Mouse (Mus musculus) embryo, embryonic 9.5 days (tissue): ENCODE data around the gene 1810010D01Rik.

Source experiments
- DNase-seq: peaks from one replicate; pipeline ENCODE4 v3.0.0-alpha.2; 2017; ENCODE audit errors: extremely low spot score

Gene 1810010D01Rik

DNA sequence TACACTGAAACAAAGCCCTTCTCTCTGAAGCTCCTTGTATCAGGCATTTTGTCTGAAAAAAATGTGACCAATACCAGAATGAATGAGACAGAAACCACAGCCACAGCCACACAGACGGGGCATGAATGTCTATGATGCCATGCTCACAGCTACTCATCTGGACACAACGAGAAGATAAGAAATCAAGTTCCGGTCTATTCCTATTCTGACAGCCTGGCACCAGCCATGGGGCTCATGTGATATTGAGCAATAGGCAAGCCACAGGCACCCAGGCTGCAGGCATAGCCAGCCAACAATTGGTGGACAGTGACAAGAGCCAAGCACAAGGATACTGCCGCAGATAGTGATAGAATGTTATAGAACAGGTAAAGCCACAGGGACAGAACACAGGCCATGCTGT, 7.6 kb upstream of the 1810010D01Rik start:
- DNase-seq = no peak

DNA sequence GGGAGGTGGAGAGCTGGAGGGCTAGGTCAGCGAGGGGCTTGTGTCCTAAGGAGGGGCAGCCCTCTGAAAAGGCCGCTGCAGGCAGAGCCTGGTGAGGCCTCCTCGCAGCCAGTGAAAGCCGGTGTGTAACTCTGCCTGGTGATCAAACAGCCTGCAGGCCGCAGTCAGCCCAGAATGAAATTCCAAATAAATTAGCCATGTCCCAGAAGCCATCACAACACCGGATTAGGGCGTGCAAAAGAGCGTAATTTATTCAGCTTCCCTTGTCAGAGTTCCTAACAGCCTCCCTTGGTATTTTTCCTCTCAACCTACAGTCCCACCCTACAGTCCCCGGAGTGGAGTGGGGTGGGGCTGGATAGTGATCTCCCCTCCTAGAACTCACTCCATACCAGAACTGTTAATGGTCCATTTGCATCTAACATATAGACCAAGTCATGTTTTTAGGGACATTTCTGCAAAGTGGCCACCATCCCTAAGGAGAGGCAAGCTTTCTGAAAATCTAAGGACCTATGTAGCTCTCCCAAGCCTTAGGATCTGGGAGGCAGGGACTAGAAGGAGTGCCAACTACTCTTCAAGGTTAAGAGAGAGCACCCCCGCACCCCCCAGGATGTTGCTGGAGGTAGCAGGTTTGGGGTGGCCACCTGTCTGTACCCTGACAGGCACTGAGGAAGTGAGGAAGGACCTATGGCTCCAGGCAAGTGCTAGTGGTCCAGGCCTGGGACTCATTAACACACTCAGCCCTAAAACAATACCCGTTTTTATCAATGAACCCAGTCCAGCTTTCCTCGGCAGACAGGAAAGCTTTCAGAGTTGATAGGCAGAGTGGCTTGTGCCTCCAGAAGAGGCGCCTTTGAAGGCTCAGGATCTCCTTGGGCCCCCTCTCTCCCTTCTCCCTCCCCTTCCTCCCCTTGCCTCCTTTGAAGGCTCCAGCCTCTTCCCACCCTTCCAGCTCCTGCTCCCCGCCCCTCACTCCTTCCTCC, 4.1 kb upstream of the 1810010D01Rik start:
- DNase-seq = peak; percentile 60

DNA sequence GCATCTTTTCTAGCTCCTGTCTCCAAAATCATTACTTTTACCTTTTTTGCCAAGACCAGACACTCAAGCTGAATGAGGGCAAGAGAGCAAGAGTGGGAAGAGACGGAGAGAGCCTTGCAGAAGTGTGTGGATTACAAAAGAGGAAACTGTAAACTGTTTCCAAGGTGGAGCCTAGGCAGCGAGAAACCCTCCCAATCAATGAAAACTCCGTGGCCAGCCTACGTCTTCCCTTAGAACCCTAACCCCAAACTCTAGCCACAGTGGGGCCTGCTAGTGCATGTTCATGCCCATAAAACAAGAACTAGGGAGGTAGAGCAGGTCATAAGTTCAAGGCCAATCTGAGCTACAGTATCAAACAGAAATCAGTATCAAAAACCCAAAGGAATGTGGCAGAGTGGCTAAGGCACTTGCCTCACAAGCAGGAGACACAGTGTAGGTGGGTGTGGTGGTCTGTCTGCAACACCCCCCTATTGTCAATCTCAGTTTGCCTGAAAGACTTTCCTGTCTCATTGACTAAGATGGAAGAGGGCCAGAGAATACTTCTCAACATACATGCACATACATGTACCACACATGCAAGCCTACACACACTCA, 2.7 kb upstream of the 1810010D01Rik start:
- DNase-seq = no peak

DNA sequence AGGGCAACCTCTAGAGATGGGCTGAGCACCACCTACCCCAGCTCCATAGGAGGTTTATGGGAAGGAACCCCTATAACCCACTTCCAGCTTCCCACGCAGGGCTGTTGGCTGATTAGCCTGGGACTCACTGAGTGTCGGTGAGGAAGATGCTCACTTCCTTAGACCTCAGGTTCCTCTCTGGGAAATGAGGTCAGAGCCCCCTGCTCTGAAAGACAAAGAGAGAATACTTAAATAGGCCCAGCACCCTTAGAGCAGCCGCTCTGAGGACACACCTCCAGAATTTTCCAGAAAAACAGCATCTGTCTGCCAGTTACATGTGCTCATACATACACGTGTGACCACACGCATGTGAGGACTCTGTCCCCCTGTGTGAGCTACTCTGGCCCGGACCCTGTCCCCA, 1.1 kb downstream of the 1810010D01Rik start:
- no peak for DNase-seq

DNA sequence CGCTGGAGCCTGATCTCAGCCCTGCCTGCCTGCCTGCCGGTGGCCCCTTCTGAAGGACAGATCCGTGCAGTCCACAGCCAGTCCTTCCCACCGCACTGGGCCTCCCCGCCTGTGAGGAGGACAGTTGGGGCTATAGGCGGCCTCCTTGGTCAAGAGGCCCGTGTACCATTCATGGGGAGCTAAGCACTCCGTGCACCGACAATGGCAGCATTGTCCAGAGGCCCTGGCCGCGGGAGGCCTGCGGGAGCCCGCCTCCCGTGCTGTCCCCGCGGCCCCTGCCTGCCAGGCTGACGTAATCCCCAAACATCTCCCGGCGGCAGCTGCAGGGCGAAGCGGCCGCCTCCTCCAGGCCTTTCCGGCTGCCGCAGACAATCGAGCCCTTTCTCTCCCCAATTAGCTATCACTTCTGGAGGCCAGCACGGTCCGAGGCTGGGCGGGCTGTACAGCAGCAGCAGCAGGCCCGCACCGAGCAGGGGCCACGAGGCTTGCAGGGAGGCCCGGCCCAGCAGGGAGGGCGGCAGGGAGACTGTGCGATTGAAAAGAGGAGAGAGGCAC, 1.8 kb downstream of the 1810010D01Rik start:
- DNase-seq = peak; percentile 88

DNA sequence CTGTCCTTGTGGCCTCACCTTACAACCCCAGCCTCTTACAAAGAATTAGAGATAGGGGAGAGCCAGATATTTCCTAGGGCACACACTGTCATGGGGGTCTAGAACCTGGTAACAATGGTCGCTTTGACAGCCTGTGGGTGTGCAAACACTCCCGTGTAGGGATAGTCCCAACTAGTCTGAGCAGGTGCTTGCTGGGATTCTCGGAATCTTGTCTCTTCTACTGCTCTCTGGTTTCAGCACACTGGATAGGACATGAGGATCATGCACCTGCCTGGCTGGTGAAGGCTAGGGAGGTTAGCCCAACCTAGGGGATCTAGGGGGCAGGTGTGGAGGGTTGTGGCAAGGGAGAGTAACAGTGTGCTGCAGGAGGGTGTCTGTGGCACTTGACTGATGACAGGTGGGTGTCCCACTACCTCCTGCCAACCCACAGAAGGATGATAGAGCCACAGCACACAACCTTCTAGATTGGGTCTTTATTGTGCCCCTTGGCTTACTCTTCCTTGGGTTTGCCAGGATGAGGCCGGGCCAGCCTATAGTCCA, 2.5 kb downstream of the 1810010D01Rik start:
- no peak for DNase-seq

DNA sequence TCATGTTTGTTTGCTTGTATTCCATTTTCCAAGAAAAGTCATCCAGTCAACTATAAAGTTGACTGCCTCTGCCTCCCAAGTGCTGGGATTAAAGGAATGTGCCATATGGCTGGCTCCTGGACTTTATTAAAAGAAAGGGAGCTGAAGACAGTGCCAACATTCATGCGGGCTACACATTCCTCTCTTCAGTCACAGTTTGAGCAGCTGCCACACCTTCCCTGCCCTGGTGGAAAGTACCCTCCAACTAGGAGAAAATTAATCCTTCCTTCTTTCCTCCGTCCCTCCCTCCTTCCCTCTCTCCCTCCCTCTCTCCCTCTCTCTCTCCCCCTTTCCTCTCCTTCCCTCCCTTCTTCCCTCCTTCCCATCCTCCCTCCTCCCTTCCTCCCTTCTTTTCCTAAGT, 8.2 kb downstream of the 1810010D01Rik start:
- no peak for DNase-seq

DNA sequence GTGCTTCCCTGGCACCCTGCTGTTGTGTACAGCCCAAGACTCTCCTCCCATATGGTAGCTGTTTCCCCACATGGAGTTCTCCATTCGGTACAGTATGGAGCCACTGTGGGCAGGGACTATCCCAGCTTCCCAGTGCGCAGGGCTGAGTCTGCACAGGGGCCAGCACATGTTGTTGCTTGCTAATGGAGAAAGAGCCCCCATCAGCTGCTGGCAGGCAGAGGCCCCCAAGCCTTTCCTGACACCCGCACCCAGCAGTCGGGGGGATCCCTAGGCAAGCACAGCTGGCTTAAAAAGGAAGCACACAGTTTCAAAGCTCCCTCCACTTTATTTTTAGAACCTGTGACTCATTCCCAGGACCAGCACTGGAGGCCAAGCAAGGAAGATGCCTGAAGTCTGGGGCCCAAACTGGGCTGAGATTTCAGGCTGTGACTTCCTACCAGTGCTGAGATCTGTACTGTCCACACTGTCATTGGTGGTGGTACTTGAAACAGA, 9.7 kb downstream of the 1810010D01Rik start:
- no peak for DNase-seq

DNA sequence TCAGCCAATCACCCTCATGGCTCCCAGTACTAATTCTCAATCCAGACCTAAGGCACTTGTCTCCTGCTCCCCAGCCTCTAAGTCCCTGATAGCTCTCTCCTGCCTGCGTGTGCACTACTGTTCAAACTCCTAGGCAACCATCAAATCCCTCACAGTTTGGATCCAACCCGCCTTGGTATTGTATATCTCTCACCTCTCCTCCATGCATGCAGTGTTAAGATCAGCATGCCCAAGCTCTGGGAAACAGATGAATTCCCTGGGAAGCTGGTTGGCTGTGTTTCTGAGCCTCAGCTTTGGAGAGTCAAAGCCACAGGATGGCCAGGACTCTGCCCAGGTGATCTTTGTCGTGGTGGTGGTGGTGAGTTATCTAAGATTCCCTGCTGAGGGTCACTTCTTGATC, 10.2 kb downstream of the 1810010D01Rik start:
- no peak for DNase-seq

DNA sequence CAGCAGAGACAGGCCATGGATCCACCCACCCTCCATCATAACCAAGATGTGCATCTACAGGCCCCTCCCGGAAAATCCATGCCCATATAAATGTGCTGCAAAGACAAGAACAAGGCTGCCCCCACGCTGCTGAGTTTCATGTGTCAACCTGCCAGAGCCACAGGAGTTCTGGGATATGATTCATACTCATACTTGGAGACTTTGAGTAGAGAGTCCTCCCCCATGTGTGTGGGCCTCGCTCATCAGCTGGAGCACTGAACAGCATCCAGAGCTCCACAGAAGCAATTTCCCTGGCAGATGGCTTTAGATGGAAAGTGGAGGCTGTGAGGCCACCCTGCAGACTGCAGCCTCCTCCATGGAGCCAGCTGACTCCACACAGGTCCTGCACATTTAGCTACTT, 10.9 kb downstream of the 1810010D01Rik start:
- no peak for DNase-seq

DNA sequence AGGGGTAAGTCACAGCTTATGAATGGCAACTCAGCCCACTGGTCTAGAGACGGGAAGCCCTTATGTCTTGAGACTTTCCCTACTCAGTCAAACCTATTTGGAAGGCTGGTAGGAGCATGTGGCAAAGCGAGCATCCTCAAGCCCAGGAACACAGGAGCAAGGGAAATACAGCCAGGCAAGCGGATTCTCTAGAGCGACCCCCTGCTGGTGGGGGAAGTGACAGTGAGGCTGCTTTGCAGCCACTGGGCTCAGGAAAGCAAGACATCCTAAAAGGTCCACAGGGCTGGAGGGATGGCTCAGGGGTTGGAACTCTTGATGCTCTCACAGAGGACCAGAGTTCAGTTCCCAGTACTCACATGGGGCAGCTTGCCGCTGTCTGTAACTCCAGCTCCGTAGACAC, 11.6 kb downstream of the 1810010D01Rik start:
- no peak for DNase-seq

DNA sequence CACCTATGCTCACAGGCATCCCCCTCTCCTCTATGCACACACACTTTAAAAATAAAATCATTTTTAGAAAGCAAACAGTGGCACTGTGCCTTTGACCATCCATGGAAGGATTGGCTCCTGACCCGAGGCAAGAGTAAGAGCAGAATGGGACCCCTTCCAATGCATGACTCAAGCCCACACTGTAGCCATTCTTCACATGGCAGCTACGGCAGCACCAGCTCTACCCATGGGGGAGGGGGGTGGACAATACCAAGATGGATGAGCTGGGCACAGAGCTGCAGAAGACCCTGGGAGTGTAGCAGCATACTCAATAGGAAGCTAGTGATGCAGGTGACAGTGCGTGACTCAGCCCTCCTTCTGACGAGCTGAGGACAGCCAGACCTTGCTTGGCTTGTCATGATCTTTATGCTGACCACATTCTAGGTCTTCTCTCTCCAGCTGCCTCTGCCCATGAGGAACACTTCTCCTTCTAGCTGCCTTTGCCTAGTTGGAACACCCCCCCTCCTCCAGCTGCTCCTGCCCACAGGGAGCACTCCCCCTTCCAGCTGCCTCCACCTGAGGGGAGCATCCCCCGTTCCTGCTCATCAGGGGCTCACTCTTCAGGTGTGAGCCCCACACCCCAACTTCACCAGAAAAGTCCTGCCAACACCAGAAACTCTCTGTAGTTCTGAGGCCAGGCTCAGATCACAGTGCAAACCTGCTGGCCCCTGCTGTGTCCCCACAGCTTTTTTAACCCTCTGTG, 12.6 kb downstream of the 1810010D01Rik start:
- DNase-seq = no peak

DNA sequence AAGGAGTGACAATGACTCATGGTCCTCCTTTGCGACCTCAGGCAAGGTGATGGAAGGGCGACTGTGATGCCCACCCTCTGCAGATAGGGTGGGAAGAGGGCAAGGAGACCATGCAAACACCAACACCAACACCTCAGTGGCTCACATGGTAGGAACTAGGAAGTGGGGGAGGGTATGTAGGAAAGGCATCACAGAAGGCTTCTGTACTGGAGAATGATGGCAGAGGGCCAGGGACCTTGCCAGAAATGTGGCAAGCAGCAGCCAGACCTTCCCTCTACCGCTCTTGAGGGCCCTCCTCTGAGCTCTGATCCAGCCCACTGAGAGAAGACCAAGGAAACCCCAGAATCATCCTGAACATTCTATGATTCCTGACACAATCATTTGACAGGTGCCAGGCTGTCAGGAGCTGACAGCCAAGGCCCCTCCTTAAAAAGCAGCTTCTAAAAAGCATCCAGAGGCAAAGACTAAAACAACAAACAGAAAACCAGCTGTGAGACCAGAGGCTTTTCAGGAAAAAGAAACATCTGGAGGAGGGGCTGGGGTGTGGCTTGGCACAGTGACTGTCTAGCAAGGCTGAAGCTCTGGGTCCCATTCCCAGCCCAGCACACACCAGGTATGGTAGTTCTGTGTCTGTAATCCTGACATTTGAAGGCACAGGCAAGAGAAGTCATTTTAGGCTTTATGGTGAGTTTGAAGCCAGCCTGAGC, 13.3 kb downstream of the 1810010D01Rik start:
- no peak for DNase-seq

DNA sequence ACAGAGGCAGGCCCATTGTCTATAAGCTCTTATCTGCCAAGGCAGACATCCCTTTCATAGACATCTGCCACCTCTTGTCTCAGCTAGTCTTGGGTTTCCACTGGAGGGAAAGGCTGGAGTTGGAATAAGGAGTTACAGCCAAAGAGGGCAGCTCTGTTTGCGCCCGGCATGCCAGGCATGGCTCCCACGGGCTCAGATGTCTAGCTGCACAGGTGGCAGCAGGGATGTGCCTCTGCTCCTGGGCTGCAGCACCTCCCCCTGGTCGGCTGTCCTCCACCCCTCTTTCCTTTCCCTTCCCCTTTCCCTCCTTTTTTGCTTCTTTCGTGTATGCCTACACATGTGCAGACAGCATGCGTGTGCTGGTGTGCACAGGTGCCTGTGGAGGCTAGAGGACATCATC, 15.1 kb downstream of the 1810010D01Rik start:
- no peak for DNase-seq

DNA sequence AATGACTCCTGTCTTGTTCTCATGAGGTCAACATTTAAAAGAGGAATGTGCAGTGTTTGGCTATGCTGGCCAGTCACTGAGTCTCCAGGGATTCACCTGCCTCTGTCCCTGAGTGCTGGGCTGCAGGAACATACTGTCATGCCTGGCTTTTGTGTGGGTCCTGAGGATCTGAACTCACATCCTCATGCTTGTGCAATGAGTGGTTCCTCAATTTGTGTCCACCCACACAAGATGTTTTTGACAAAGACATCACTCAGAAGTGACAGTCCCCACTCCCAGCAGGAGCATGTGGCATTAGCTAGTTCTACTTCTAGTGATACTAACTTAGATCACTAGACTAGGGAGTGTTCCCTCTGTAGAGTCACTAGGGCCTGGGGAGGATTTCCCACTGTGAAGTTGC, 17.4 kb downstream of the 1810010D01Rik start:
- DNase-seq = no peak

DNA sequence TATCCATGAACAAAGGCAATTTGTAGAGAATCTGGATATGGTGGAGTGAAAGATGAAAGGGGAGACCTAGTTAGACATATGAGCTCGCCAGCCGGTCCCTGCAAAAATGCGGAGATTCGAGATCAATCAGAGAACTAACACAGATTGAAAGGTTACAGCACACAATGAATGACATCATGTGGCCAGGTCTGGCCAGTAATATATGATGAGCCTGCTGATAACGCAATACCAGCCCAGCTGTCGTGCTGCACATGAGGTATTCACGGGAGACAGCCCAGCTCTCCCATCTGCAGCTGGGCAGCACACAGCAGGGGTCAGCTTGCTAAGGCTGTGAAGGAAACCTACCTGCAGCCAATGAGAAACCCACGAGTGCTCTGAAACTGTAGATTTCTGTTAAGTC, 18.6 kb downstream of the 1810010D01Rik start:
- DNase-seq = no peak

DNA sequence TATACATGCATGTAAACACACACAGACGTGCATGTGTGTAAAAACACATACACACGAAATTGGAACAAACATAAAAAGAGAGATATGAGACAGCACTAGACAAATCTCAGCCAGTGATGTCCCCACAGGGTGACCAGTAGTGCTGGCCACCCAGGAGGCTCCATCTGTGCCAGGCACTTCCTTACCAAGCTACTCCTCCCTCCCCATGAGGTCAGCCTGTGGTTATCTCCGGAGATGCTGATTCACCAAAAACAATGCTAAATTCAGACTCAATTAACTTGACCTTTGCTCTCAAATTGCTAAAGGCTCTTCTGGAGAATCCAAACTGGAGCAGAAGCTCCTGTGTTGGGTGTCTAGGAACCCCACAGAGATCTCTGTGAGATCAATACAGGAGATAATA, 20.1 kb downstream of the 1810010D01Rik start:
- DNase-seq = no peak

DNA sequence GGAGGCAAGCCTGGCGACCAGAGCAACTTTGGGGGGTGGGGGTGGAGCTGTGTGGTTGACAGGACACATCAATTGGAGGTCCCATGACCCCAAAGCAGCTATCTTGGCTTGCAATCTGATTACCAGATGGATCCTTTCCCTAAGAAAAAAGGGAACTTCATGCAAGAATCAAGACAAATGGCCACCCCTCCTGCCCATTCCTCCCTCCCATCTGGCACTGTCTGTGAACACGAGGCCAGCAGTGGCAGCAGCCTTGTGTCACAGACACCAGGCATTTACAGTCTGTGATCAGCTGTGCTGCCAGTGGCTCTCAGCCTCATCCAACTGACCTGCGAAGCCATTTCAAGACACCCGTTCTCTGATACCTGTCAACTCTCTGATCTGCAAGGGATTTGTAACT, 25.5 kb downstream of the 1810010D01Rik start:
- no peak for DNase-seq

DNA sequence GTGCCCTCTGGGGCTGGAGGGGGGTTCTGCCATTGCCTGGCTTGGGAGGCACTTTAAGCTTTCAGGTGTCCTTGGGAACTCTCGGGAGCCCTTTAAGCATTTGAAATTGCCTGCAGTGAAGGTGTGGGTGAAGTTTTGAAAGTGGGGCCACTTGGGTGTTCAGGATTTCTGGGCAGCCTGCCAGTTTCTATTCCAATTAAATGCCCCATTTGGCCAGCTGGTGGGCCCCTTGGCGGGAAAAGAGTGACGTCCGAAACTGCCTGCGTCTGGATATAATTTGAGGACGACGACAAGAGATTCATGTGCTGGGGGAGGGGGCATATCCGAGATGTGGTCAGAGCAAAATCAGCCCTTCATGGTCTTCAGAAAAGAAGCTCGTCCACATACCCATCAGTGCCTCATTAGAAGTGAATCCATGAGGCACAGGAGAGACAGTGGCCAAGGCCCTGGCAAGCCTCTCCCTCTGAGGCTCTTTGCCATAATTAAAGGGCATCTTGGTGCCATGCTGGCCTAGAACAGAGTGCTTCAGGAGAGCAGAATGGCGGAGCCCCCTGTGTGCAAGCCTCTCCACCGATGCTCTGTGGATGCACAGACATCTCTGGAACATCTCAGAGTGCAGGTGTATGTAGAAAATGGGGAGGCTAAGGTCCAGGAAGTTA, 26.4 kb downstream of the 1810010D01Rik start:
- no peak for DNase-seq

DNA sequence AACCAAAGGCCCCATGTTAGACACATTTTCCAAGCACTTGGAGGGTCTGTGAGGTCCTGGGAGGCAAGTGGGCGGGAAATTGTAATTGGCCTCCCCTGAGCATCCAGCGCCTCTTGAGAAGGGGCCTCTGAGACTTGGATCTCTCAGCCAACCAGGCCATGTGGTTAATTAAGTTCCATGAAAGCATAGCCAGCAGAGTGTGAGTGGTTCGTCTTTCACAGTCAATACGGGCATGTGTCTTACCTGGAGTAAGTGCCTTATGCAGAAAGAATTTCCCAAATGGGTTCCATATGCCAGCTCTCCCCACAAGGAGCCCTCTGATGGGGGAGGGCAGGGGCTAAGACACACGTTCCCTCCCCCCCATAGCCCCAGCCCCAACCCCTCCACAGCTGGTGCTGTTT, 28.2 kb downstream of the 1810010D01Rik start:
- DNase-seq = peak; percentile 39
